Mouse (Mus musculus) hindbrain, embryonic 15.5 days (tissue): Measurements from ENCODE around the gene Ttf1. TPM values are rescaled to one million over a fixed set of nuclear protein-coding genes. Genes with fewer than 3 reads are reported as not detected.
A peak's percentile ranks its signal among the peaks of the same experiment; 100 is the strongest.

Source experiments
- ATAC-seq: fragments of 200-750 bp; cut with Nextera tagmentation; 2 replicates; pipeline ENCODE4 v1.8.0; 2017; ENCODE audit warnings: low read depth, moderate number of reproducible peaks, moderate TSS enrichment; ENCODE audit not compliant: low FRiP score
- H3K27ac ChIP-seq: fragments of 300-500 bp; sonication (generic); replicated peaks from 2 replicates; pipeline ENCODE4 v1.5.1; 2015; ENCODE audit warnings: mild to moderate bottlenecking, inconsistent platforms
- H3K27me3 ChIP-seq: fragments of 300-500 bp; sonication (generic); 2 replicates; pipeline ENCODE4 v1.6.1; 2015; ENCODE audit warnings: control low read depth, inconsistent platforms
- H3K36me3 ChIP-seq: fragments of 300-500 bp; sonication (generic); 2 replicates; pipeline ENCODE4 v1.6.1; 2015; ENCODE audit warnings: control low read depth, inconsistent platforms
- H3K4me1 ChIP-seq: fragments of 300-500 bp; sonication (generic); replicated peaks from 2 replicates; pipeline ENCODE4 v1.6.1; 2015; ENCODE audit warnings: control low read depth, inconsistent platforms
- H3K4me2 ChIP-seq: fragments of 300-500 bp; sonication (generic); 2 replicates; pipeline ENCODE4 v1.6.1; 2015; ENCODE audit warnings: moderate library complexity, mild to moderate bottlenecking, inconsistent platforms
- H3K4me3 ChIP-seq: fragments of 300-500 bp; sonication (generic); 2 replicates; pipeline ENCODE4 v1.5.1; 2015; ENCODE audit warnings: mild to moderate bottlenecking, inconsistent platforms
- H3K9ac ChIP-seq: fragments of 300-500 bp; sonication (generic); 2 replicates; pipeline ENCODE4 v1.6.1; 2015; ENCODE audit warnings: inconsistent platforms
- H3K9me3 ChIP-seq: fragments of 300-500 bp; sonication (generic); 2 replicates; pipeline ENCODE4 v1.6.1; 2016; ENCODE audit warnings: control low read depth, inconsistent platforms
- WGBS: fragments of 180-500 bp; shearing (Covaris S2); methylation state at CpG from one replicate; pipeline ENCODE4 v1.1.7; 2015; 5-methylcytosine and 5-hydroxymethylcytosine counted together
- polyA plus RNA-seq: library from polyadenylated mRNA; unstranded; fragments of >200 nt; fragmentation: Nextera tagmentation; extraction: Ambion mirVana; gene quantifications from 2 replicates; pipeline ENCODE4 v1.2.1, GENCODE M21; 2015

Gene Ttf1
- polyA plus RNA-seq, result 6.8 and 7.1 TPM in 2 replicates

DNA sequence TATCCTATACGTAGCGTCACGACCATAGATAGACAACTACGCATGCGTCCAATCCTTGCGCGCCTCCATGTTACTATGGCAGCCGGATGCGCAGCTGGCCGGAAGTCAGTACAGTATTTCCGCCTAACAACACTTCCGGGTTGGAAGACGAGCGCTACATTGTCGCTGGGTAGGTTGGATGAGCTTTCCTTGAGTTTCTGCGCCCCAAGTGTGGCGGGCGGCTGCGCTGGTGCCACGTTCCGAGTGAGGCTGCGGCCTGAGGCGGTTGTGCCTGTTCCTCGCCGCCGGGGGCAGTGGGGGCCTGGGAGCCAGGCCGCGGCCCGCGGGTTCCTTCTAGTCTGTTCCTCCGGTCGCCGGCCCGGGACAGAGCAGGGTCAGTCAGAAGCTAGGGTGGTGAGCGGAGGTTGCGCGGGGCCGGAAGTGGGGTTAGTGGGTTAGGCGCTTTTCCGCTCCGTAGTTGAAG lies at the start of gene Ttf1:
Gene Ttf1, plus strand, starts transcription at position 128 of the 463 bp plus-strand sequence.
- peak within 1 kb of the TSS; percentile 80 for H3K4me2 ChIP-seq
- under 1% methylated on average over 41 of the region's 41 CpGs for WGBS
- H3K27me3 ChIP-seq, result peaks cover 25% of the 10 kb centered on the region
- peak within 1 kb of the TSS; percentile 86 for H3K27ac ChIP-seq
- H3K4me1 ChIP-seq, result peaks cover 12% of the 10 kb centered on the region
- H3K9me3 ChIP-seq, result no peaks in the 10 kb centered on the region
- peak within 1 kb of the TSS; percentile 79 for H3K4me3 ChIP-seq
- peak; percentile 97 for ATAC-seq
- H3K36me3 ChIP-seq, result no peaks in the 10 kb centered on the region
- H3K9ac ChIP-seq, result peak within 1 kb of the TSS; percentile 62

DNA sequence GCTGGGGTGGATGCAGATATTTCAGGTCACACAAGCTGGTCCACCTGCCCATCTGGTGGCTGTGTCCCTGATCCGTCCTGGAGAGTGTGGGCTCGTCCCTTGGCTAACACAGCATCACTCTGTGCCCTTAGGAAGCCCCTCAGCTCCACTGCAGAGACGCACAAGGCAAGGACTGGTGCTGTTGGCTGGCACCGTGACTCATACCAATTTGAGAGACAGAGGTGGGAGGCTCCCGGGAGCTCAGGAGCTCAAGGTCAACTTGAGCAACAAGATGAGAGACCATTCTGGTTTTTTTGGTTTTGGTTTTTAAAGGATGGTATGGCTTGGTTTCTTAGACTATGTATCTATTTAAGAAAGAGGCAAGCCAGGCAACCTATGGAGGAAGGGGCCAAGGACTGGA lies 47.5 kb upstream of the Ttf1 start:
- no peak overlapping the region for H3K4me2 ChIP-seq
- no peak for ATAC-seq

GRCm38 (mm10) chr2:29016599-29017587 lies 43.2 kb upstream of the Ttf1 start:
- Histone ChIP-seq H3K4me2 (peak overlapping the region; percentile 32), H3K4me3 (no peak overlapping the region), H3K9ac (no peak overlapping the region), H3K27me3 (peaks cover 4% of the 10 kb centered on the region; the same call in 1 of the 2 replicates), H3K4me1 (peaks cover 18% of the 10 kb centered on the region), H3K27ac (peak overlapping the region; percentile 62), H3K9me3 (no peaks in the 10 kb centered on the region), H3K36me3 (no peaks in the 10 kb centered on the region)
- 41% methylated on average over 27 of the region's 27 CpGs for WGBS
- ATAC-seq, result peak; percentile 68

More for the DNA sequence above, 47.5 kb upstream of the Ttf1 start:
- peaks cover 26% of the 10 kb centered on the region for H3K4me1 ChIP-seq
- no peak overlapping the region for H3K27ac ChIP-seq
- peaks cover 6% of the 10 kb centered on the region; the same call in 1 of the 2 replicates for H3K27me3 ChIP-seq
- H3K36me3 ChIP-seq, result no peaks in the 10 kb centered on the region
- 70% methylated on average over 5 of the region's 5 CpGs for WGBS
- no peak overlapping the region for H3K4me3 ChIP-seq
- H3K9ac ChIP-seq, result no peak overlapping the region
- H3K9me3 ChIP-seq, result no peaks in the 10 kb centered on the region

DNA sequence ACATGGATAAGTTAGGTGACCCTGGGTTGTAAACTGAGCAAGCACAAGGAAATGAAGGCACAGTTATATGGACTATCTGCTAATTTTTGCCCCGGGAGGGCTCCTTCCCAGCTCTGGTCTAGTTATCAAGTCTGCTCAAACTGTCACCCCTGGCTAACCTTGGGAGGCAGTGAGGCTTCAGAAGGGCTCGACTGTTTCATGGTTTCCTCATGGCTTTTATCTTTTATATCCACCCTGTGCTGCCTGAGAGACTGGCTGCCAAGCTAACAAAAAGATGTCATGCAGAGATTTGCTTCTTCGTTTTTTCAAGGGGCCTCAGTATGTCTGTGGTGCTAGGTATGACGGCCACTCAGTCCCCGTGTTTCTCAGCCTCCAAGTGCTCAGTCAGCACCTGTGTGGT lies 41.4 kb upstream of the Ttf1 start:
- WGBS, result 41% methylated on average over 5 of the region's 5 CpGs

DNA sequence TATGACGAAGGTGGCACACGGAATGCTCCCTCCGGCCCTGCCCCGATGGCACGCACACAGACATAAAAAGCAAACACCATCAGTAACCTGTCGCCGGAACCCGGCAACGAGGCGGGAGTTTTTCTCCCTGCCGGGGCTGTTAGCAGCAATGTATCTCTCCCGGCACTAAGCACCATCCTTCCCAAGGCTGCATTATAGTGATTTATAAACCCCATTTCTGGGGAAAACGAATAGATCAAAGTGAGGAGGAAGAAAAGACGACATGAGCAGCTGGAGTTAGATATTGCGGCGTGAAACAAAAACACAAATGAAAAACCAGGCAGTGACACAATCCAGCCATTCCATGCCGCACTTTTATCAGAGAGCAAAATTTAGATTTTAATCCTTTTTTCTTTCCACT lies 39.0 kb upstream of the Ttf1 start:
- H3K36me3 ChIP-seq, result no peaks in the 10 kb centered on the region
- WGBS, result 54% methylated on average over 17 of the region's 17 CpGs

More for the DNA sequence above, 41.4 kb upstream of the Ttf1 start:
- ATAC-seq, result no peak
- Histone ChIP-seq H3K9ac (no peak overlapping the region), H3K9me3 (no peaks in the 10 kb centered on the region), H3K4me1 (peaks cover 18% of the 10 kb centered on the region), H3K4me3 (no peak overlapping the region), H3K27ac (no peak overlapping the region), H3K4me2 (no peak overlapping the region), H3K27me3 (peaks cover 4% of the 10 kb centered on the region; the same call in 1 of the 2 replicates), H3K36me3 (no peaks in the 10 kb centered on the region)

DNA sequence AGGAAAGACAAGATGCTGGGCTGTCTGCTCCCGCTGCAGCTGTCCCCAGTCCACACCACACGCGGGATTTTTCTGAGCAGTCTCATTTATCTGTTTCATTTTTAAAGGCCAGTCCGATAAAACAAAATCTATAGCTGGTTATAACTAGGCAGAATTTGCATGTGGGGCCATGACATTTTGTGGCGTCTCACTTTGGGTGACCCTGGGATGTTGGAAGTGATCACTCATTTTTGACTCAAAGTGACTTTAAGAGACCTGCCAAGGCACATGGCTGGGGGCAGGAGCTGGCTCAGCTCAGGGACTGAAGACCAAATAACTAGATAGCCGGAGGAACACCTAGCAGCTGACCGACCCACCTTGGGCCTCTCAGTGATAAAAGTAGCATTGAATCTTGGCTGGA lies 37.1 kb upstream of the Ttf1 start:
- no peak overlapping the region for H3K9ac ChIP-seq
- H3K27ac ChIP-seq, result no peak overlapping the region
- no peak for ATAC-seq
- H3K36me3 ChIP-seq, result no peaks in the 10 kb centered on the region
- peaks cover 4% of the 10 kb centered on the region; the same call in 1 of the 2 replicates for H3K27me3 ChIP-seq
- H3K4me1 ChIP-seq, result no peaks in the 10 kb centered on the region
- 89% methylated on average over 7 of the region's 7 CpGs for WGBS
- H3K4me2 ChIP-seq, result no peak overlapping the region
- no peak overlapping the region for H3K4me3 ChIP-seq
- H3K9me3 ChIP-seq, result no peaks in the 10 kb centered on the region

More for the DNA sequence above, 39.0 kb upstream of the Ttf1 start:
- Histone ChIP-seq H3K9me3 (no peaks in the 10 kb centered on the region), H3K27me3 (peaks cover 4% of the 10 kb centered on the region; the same call in 1 of the 2 replicates), H3K4me2 (no peak overlapping the region), H3K4me1 (peaks cover 14% of the 10 kb centered on the region), H3K9ac (no peak overlapping the region), H3K27ac (peak overlapping the region; percentile 62; the same call in 1 of the 2 replicates), H3K4me3 (no peak overlapping the region)
- ATAC-seq, result no peak

- Histone ChIP-seq H3K4me3 (no peak overlapping the region), H3K4me1 (peaks cover 9% of the 10 kb centered on the region), H3K27me3 (no peaks in the 10 kb centered on the region), H3K27ac (no peak overlapping the region), H3K9ac (no peak overlapping the region), H3K36me3 (no peaks in the 10 kb centered on the region), H3K9me3 (no peaks in the 10 kb centered on the region), H3K4me2 (no peak overlapping the region)
- WGBS, result 67% methylated on average over 5 of the region's 5 CpGs
- ATAC-seq, result no peak
These were observed 34.8 kb upstream of the Ttf1 start for GRCm38 (mm10) chr2:29025284-29025683.

DNA sequence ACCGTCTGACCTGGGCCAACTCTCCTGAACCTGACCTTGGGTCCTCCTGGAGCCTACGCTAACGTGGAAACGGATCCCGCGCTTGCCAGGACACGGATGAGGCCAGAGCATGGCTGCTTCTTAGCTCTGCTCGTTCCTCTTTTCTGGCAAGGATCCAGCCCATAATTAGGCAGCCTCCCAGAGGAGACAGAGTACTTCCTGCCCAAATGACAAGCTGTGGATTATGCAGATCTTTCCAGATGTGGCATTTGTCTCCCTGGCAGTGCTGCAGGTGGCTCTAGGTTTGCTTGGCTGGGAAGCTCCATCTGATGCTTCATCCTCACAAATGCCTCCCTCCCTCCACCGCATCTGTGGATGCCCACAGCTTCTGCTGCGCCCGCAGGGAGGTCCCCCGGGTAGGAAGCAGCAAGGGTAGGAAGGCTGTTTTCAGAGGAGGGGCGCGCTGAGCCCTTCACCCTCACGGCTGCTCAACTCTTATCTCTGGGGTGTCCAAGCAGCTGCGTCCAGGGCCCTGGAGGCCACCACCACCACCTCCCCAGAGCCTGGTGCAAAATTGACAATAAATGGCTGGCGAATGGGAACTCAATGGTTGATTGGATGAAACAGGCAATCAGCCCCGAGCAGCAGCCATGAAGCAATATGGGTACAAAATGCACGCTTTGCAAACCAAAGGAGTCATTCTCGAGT lies 29.9 kb upstream of the Ttf1 start:
- Histone ChIP-seq H3K9me3 (no peaks in the 10 kb centered on the region), H3K27me3 (peaks cover 9% of the 10 kb centered on the region; the same call in 1 of the 2 replicates), H3K36me3 (no peaks in the 10 kb centered on the region), H3K9ac (no peak overlapping the region), H3K4me2 (peak overlapping the region; percentile 21), H3K27ac (no peak overlapping the region), H3K4me3 (no peak overlapping the region), H3K4me1 (peaks cover 14% of the 10 kb centered on the region)
- WGBS, result 23% methylated on average over 20 of the region's 20 CpGs
- ATAC-seq, result peak; percentile 78; the same call in 1 of the 2 replicates

DNA sequence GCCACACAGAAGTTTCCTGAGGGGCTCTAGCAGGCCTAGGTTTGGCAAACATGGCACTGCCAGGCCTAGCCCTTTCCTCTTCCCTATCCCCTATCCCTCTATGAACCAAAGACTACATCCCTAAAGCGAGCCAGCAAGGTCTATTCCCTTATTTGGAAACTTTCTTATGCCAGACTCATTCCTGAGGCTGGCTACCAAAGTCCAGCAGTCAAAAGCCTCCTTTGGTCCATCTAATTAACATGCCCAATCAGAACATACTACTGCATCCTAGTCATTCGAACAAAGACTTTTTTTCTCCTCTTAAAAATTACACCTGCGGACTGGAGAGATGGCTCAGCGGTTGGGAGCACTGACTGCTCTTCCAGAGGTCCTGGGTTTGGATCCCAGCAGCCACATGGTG lies 28.1 kb upstream of the Ttf1 start:
- H3K9me3 ChIP-seq, result no peaks in the 10 kb centered on the region
- no peak overlapping the region for H3K9ac ChIP-seq
- no peak for ATAC-seq
- 92% methylated on average over 4 of the region's 4 CpGs for WGBS
- H3K4me1 ChIP-seq, result peaks cover 14% of the 10 kb centered on the region
- H3K36me3 ChIP-seq, result no peaks in the 10 kb centered on the region
- no peak overlapping the region for H3K27ac ChIP-seq
- H3K4me3 ChIP-seq, result no peak overlapping the region
- peaks cover 9% of the 10 kb centered on the region for H3K27me3 ChIP-seq
- no peak overlapping the region for H3K4me2 ChIP-seq

DNA sequence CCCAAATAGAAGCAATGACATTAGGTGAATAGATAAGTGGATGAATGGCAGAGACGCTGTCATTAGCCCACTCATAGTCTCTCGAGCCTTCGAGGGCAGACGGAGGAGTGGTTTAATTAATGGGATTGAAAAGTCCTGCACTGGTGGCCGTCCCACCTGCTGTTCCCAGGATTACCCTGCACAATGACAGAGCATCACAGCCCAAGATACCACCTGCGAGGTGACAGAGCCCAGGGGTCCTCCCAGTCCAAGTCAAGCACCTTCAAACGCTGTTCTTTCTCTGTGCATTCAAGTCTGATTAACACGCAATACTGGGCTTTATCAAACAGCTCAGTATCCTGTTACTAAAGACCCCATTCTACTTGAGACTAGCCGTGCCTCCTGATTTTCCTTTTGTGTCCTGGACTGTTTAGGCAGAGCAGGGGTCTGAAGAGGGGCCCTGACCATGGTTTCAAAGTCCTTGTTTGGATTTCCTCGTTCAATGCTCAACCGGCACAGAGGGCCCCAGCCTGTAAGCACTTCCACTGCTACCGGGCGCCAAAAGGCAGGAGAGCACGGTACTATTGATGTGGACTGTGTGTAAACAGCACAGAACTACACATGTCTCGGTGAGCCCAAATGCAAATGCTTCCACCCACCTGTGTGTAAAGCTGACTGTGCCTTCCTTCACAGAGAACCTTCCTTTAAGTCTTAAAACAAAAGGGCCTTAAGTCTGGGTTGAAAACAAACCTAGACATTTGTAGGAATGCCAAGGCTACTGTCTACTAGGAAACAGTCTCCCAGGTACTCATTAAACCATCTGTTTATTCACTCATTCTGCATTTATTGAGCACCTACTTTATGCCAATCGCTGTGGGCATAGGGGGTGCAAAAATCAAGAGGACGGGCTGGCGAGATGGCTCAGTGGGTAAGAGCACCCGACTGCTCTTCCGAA lies 25.3 kb upstream of the Ttf1 start:
- Histone ChIP-seq H3K4me2 (no peak overlapping the region), H3K36me3 (no peaks in the 10 kb centered on the region), H3K9me3 (no peaks in the 10 kb centered on the region), H3K9ac (no peak overlapping the region), H3K27me3 (peaks cover 12% of the 10 kb centered on the region), H3K4me1 (peaks cover 10% of the 10 kb centered on the region), H3K4me3 (no peak overlapping the region), H3K27ac (no peak overlapping the region)
- WGBS, result 40% methylated on average over 20 of the region's 20 CpGs
- ATAC-seq, result no peak

DNA sequence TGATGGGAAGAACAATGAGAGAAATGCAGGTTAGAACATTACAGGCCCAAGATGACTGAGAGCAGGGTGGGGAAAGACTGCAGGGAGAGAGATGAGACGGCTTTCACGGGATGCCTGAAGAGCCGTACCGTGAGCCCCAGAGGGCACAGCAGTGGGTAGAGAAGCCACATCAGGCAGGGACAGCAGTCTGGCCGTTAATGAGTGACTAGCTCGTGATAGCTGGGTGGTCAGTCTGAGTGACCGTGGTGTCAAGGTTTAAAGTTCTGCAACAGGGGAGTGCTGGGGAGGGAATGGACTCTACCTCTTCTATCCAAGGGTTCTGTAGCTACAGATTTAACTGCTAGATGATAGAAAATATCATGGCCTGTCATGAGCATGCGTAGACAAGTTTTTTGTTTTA lies 24.4 kb upstream of the Ttf1 start:
- peaks cover 12% of the 10 kb centered on the region for H3K27me3 ChIP-seq
- H3K4me3 ChIP-seq, result no peak overlapping the region
- peaks cover 1% of the 10 kb centered on the region for H3K4me1 ChIP-seq
- H3K9me3 ChIP-seq, result no peaks in the 10 kb centered on the region
- ATAC-seq, result no peak
- H3K27ac ChIP-seq, result no peak overlapping the region
- no peaks in the 10 kb centered on the region for H3K36me3 ChIP-seq
- no peak overlapping the region for H3K9ac ChIP-seq
- H3K4me2 ChIP-seq, result no peak overlapping the region
- WGBS, result 53% methylated on average over 8 of the region's 8 CpGs
